Mouse (Mus musculus) brown adipose tissue, adult 24 weeks (tissue): ENCODE results near the gene Trip6. TPM values are rescaled to one million over a fixed set of nuclear protein-coding genes. Genes with fewer than 3 reads are reported as not detected.

Experiments used
- H3K27ac ChIP-seq: fragments of 200-500 bp; replicated peaks from 2 replicates; pipeline ENCODE4 v1.5.1; 2012; ENCODE audit warnings: low read depth, mild to moderate bottlenecking, low read length
- H3K4me1 ChIP-seq: fragments of 200-500 bp; 2 replicates; pipeline ENCODE4 v1.6.1; 2012; ENCODE audit warnings: low read length, mixed read lengths; ENCODE audit not compliant: control insufficient read depth, insufficient read depth, insufficient read length
- H3K4me3 ChIP-seq: fragments of 200-500 bp; 2 replicates; pipeline ENCODE4 v1.5.1; 2012; ENCODE audit warnings: low read depth, mild to moderate bottlenecking, low read length, moderate library complexity; ENCODE audit not compliant: insufficient read depth
- polyA plus RNA-seq: library from polyadenylated mRNA; stranded (reverse); fragments of >200 nt; gene quantifications from 2 replicates; pipeline ENCODE4 v1.2.4, GENCODE M21; 2012; ENCODE audit not compliant: missing spikeins, insufficient read depth, insufficient read length

The Trip6 gene
- polyA plus RNA-seq, 1 experiment, result 13.1 TPM

- Histone ChIP-seq H3K27ac (no peak overlapping the region), H3K4me1 (no peaks in the 10 kb centered on the region), H3K4me3 (no peak overlapping the region)
Measured at GRCm38 (mm10) chr5:137318570-137318969, 4.4 kb upstream of the Trip6 start.

- no peak overlapping the region for H3K27ac ChIP-seq
- peaks cover 7% of the 10 kb centered on the region; the same call in 1 of the 2 replicates for H3K4me1 ChIP-seq
- H3K4me3 ChIP-seq, result no peak overlapping the region
Measured at GRCm38 (mm10) chr5:137317361-137317760, 3.2 kb upstream of the Trip6 start.

- Histone ChIP-seq H3K4me1 (peaks cover 7% of the 10 kb centered on the region; the same call in 1 of the 2 replicates), H3K27ac (no peak overlapping the region), H3K4me3 (no peak overlapping the region)
Measured at GRCm38 (mm10) chr5:137315084-137315903, 1.1 kb upstream of the Trip6 start.

GRCm38 (mm10) chr5:137313466-137314192 lies 575 bp downstream of the Trip6 start:
- Histone ChIP-seq H3K4me1 (peaks cover 7% of the 10 kb centered on the region; the same call in 1 of the 2 replicates), H3K27ac (peak overlapping the region; percentile 86), H3K4me3 (peak overlapping the region; percentile 80)

- no peak overlapping the region for H3K27ac ChIP-seq
- H3K4me1 ChIP-seq, result peaks cover 12% of the 10 kb centered on the region
- H3K4me3 ChIP-seq, result no peak overlapping the region
Measured at GRCm38 (mm10) chr5:137308356-137308755, 5.8 kb downstream of the Trip6 start.

GRCm38 (mm10) chr5:137307071-137307912 lies 6.9 kb downstream of the Trip6 start, which contains the start of gene Srrt:
TSS of gene Srrt (minus strand) at chr5:137307674.
- Histone ChIP-seq H3K4me3 (peak within 1 kb of the TSS; percentile 98), H3K27ac (peak within 1 kb of the TSS; percentile 56), H3K4me1 (peaks cover 5% of the 10 kb centered on the region)

- peaks cover 5% of the 10 kb centered on the region for H3K4me1 ChIP-seq
- peak overlapping the region; percentile 56 for H3K27ac ChIP-seq
- H3K4me3 ChIP-seq, result peak overlapping the region; percentile 98
Measured at GRCm38 (mm10) chr5:137306439-137307005, 7.7 kb downstream of the Trip6 start.

GRCm38 (mm10) chr5:137305822-137306221 lies 8.4 kb downstream of the Trip6 start:
- no peak overlapping the region for H3K27ac ChIP-seq
- peak overlapping the region; percentile 10; the same call in 1 of the 2 replicates for H3K4me3 ChIP-seq
- peaks cover 5% of the 10 kb centered on the region for H3K4me1 ChIP-seq

- Histone ChIP-seq H3K4me1 (peaks cover 5% of the 10 kb centered on the region), H3K4me3 (no peak overlapping the region), H3K27ac (no peak overlapping the region)
Measured at GRCm38 (mm10) chr5:137304816-137305215, 9.4 kb downstream of the Trip6 start.

GRCm38 (mm10) chr5:137304165-137304564 lies 10.0 kb downstream of the Trip6 start:
- Histone ChIP-seq H3K27ac (no peak overlapping the region), H3K4me1 (peaks cover 5% of the 10 kb centered on the region), H3K4me3 (no peak overlapping the region)

- Histone ChIP-seq H3K4me1 (peaks cover 5% of the 10 kb centered on the region), H3K27ac (no peak overlapping the region), H3K4me3 (no peak overlapping the region)
Measured at GRCm38 (mm10) chr5:137303609-137304008, 10.6 kb downstream of the Trip6 start.

GRCm38 (mm10) chr5:137301253-137301652 lies 13.0 kb downstream of the Trip6 start:
- Histone ChIP-seq H3K4me1 (peaks cover 5% of the 10 kb centered on the region; the same call in 1 of the 2 replicates), H3K27ac (no peak overlapping the region), H3K4me3 (no peak overlapping the region)

- H3K4me1 ChIP-seq, result no peaks in the 10 kb centered on the region
- no peak overlapping the region for H3K4me3 ChIP-seq
- no peak overlapping the region for H3K27ac ChIP-seq
Measured at GRCm38 (mm10) chr5:137299240-137299639, 15.0 kb downstream of the Trip6 start.

- H3K4me3 ChIP-seq, result no peak overlapping the region
- H3K27ac ChIP-seq, result no peak overlapping the region
- no peaks in the 10 kb centered on the region; the same call in 1 of the 2 replicates for H3K4me1 ChIP-seq
Measured at GRCm38 (mm10) chr5:137297126-137297525, 17.1 kb downstream of the Trip6 start.
